Mouse (Mus musculus) thymus, adult 2 months (tissue): Measurements from ENCODE around the gene Samd11. TPM values are rescaled to one million over a fixed set of nuclear protein-coding genes. Genes with fewer than 3 reads are reported as not detected.

Source experiments
- DNase-seq: peaks from one replicate; pipeline ENCODE4 v3.0.0; 2021
- H3K27ac ChIP-seq: fragments of 200-500 bp; 2 replicates; pipeline ENCODE4 v1.5.1; 2012; ENCODE audit warnings: low read length, control low read depth; ENCODE audit not compliant: control insufficient read depth, insufficient read depth
- H3K27me3 ChIP-seq: fragments of 200-500 bp; 2 replicates; pipeline ENCODE4 v1.6.1; 2012; ENCODE audit warnings: mild to moderate bottlenecking, low read length, moderate library complexity, mixed read lengths; ENCODE audit not compliant: control insufficient read depth, insufficient read depth
- H3K36me3 ChIP-seq: fragments of 200-500 bp; 2 replicates; pipeline ENCODE4 v1.6.1; 2012; ENCODE audit warnings: mild to moderate bottlenecking, low read length, moderate library complexity; ENCODE audit not compliant: control insufficient read depth, insufficient read depth
- H3K4me1 ChIP-seq: fragments of 200-500 bp; replicated peaks from 2 replicates; pipeline ENCODE4 v1.6.1; 2012; ENCODE audit warnings: low read length; ENCODE audit not compliant: control insufficient read depth, insufficient read depth
- H3K4me3 ChIP-seq: fragments of 200-500 bp; 2 replicates; pipeline ENCODE4 v1.5.1; 2012; ENCODE audit warnings: mild to moderate bottlenecking, low read length, control low read depth, moderate library complexity; ENCODE audit not compliant: control insufficient read depth, insufficient read depth
- CTCF ChIP-seq: fragments of 200-500 bp; IDR thresholded peaks from 2 replicates; pipeline ENCODE4 v1.5.1; 2012; ENCODE audit warnings: mild to moderate bottlenecking, control low read depth, low read length, moderate library complexity, borderline replicate concordance; ENCODE audit not compliant: control insufficient read depth, poor library complexity, insufficient read depth; ENCODE audit errors: extremely low read depth
- POLR2A ChIP-seq: fragments of 200-500 bp; IDR thresholded peaks from 2 replicates; pipeline ENCODE4 v1.6.1; 2012; ENCODE audit warnings: mild to moderate bottlenecking, low read length, control low read depth, moderate library complexity; ENCODE audit not compliant: control insufficient read depth, poor library complexity, insufficient read depth; ENCODE audit errors: extremely low read depth
- WGBS: fragments of 180-500 bp; shearing (Covaris S2); methylation state at CpG from one replicate; pipeline ENCODE4 v1.1.7; 2018; 5-methylcytosine and 5-hydroxymethylcytosine counted together
- polyA plus RNA-seq: library from polyadenylated mRNA; depleted of rRNA; stranded (reverse); fragments of >200 nt; gene quantifications from 2 replicates; pipeline ENCODE4 v1.2.3, GENCODE M21; 2012

The Samd11 gene
- polyA plus RNA-seq, 1 experiment = 1.6 TPM

- H3K27ac ChIP-seq = no peak overlapping the region
- peaks cover 3% of the 10 kb centered on the region; the same call in 1 of the 2 replicates for H3K27me3 ChIP-seq
- no peak for DNase-seq
- WGBS = 82% methylated on average over 11 of the region's 11 CpGs
- H3K4me3 ChIP-seq = no peak overlapping the region
- H3K4me1 ChIP-seq = peaks cover 6% of the 10 kb centered on the region
- no peak for TF ChIP-seq CTCF
- TF ChIP-seq POLR2A = no peak
- peaks cover 36% of the 10 kb centered on the region for H3K36me3 ChIP-seq
These were observed 5.9 kb downstream of the Samd11 start for GRCm38 (mm10) chr4:156249567-156249966.

GRCm38 (mm10) chr4:156236651-156237447, 18.6 kb downstream of the Samd11 start:
- no peaks in the 10 kb centered on the region for H3K27me3 ChIP-seq
- peak; percentile 9 for DNase-seq
- no peak overlapping the region for H3K27ac ChIP-seq
- WGBS = 35% methylated on average over 58 of the region's 60 CpGs
- TF ChIP-seq POLR2A = no peak
- TF ChIP-seq CTCF = no peak
- peaks cover 23% of the 10 kb centered on the region for H3K36me3 ChIP-seq
- peaks cover 18% of the 10 kb centered on the region for H3K4me1 ChIP-seq
- peak overlapping the region; percentile 60 for H3K4me3 ChIP-seq

GRCm38 (mm10) chr4:156235808-156236533, 19.5 kb downstream of the Samd11 start, which contains the start of gene Noc2l:
Noc2l (plus strand) TSS chr4:156236010.
- no peaks in the 10 kb centered on the region for H3K27me3 ChIP-seq
- H3K27ac ChIP-seq = no peak within 1 kb of the TSS; the same call in 1 of the 2 replicates
- under 1% methylated on average over 85 of the region's 90 CpGs for WGBS
- H3K36me3 ChIP-seq = peaks cover 19% of the 10 kb centered on the region
- H3K4me1 ChIP-seq = peaks cover 18% of the 10 kb centered on the region
- peak; percentile 92 for DNase-seq
- peak; percentile 67 for TF ChIP-seq POLR2A
- no peak for TF ChIP-seq CTCF
- peak within 1 kb of the TSS; percentile 85 for H3K4me3 ChIP-seq

GRCm38 (mm10) chr4:156235360-156235770, 20.1 kb downstream of the Samd11 start:
- WGBS = 1% methylated on average over 15 of the region's 15 CpGs
- TF ChIP-seq CTCF = no peak
- TF ChIP-seq POLR2A = no peak
- Histone ChIP-seq H3K4me1 (peaks cover 18% of the 10 kb centered on the region), H3K27ac (no peak overlapping the region; the same call in 1 of the 2 replicates), H3K4me3 (peak overlapping the region; percentile 60), H3K27me3 (no peaks in the 10 kb centered on the region), H3K36me3 (peaks cover 17% of the 10 kb centered on the region)
- peak; percentile 24 for DNase-seq

GRCm38 (mm10) chr4:156234701-156235213, 20.7 kb downstream of the Samd11 start, which contains the start of gene Plekhn1:
Plekhn1 (minus strand) TSS chr4:156234857.
- peak; percentile 49; the same call in 1 of the 2 replicates for TF ChIP-seq POLR2A
- TF ChIP-seq CTCF = no peak
- under 1% methylated on average over 37 of the region's 48 CpGs for WGBS
- DNase-seq = peak; percentile 79
- H3K4me1 ChIP-seq = peaks cover 18% of the 10 kb centered on the region
- H3K27me3 ChIP-seq = no peaks in the 10 kb centered on the region
- H3K36me3 ChIP-seq = peaks cover 11% of the 10 kb centered on the region
- H3K27ac ChIP-seq = no peak within 1 kb of the TSS; the same call in 1 of the 2 replicates
- peak within 1 kb of the TSS; percentile 85 for H3K4me3 ChIP-seq

- peaks cover 4% of the 10 kb centered on the region; the same call in 1 of the 2 replicates for H3K36me3 ChIP-seq
- H3K27ac ChIP-seq = no peak overlapping the region
- no peaks in the 10 kb centered on the region for H3K27me3 ChIP-seq
- WGBS = 26% methylated on average over 17 of the region's 17 CpGs
- peak; percentile 19 for DNase-seq
- peaks cover 18% of the 10 kb centered on the region for H3K4me1 ChIP-seq
- no peak for TF ChIP-seq POLR2A
- peak overlapping the region; percentile 71 for H3K4me3 ChIP-seq
These were observed 21.4 kb downstream of the Samd11 start for GRCm38 (mm10) chr4:156234021-156234501.
